ENCODE assay signal across 9 mouse cellular contexts in genomic region chr2:148623067-148623466, GRCm38 (mm10).
"Had no signal": no experiment of that assay in that cellular context is flagged by ENCODE, and none has a peak within 500 bp of the region (broad histone marks: within the 10 kb centered on the region; RNA-seq: fewer than 3 reads in every experiment).

No protein-coding gene starts in this region.

- DNase-seq: liver, postnatal 0 days; lung, embryonic 14.5 days; lung, postnatal 10 days; lung, postnatal 4 days; thymus, adult 2 months; thymus, postnatal 25 days; thymus, postnatal 4 days had no signal

- ATAC-seq: liver, postnatal 0 days; midbrain, embryonic 13.5 days; midbrain, embryonic 15.5 days had no signal
